Mouse (Mus musculus) hematopoietic stem cell, adult 5-6 weeks (primary cell): ENCODE data around the gene Nek10. TPM values are rescaled to one million over a fixed set of nuclear protein-coding genes. Genes with fewer than 3 reads are reported as not detected.
A peak's percentile ranks its signal among the peaks of the same experiment; 100 is the strongest.
"Not testable (repeated sequence)": the region's sequence is repeated elsewhere in the genome, so short reads cannot be mapped to it uniquely, and the experiment has no call there.

Experiments used
- ATAC-seq, 2 experiments: fragments of 125-278 bp in 1 of 2; replicated peaks in 1 of 2; 2 replicates each; pipeline ENCODE4 v1.8.0; 2016 to 2017; ENCODE audit warnings: inconsistent platforms in 2 of 2, mild to moderate bottlenecking in 2 of 2, moderate number of reproducible peaks in 2 of 2, low read depth in 1 of 2, moderate TSS enrichment in 1 of 2; ENCODE audit not compliant: low FRiP score in 2 of 2, poor library complexity in 2 of 2, severe bottlenecking in 2 of 2, insufficient read depth in 1 of 2, low TSS enrichment in 1 of 2
- total RNA-seq: library from RNA; stranded (forward); fragments of 172-1452, 232-1000 nt; gene quantifications from 2 replicates; pipeline ENCODE4 v1.2.3, GENCODE M21; 2017

Gene Nek10
- total RNA-seq, 1 experiment from 2014 or later: not detected

GRCm38 (mm10) chr14:14951808-14952207, 148.6 kb downstream of the Nek10 start:
- ATAC-seq: no peak

DNA sequence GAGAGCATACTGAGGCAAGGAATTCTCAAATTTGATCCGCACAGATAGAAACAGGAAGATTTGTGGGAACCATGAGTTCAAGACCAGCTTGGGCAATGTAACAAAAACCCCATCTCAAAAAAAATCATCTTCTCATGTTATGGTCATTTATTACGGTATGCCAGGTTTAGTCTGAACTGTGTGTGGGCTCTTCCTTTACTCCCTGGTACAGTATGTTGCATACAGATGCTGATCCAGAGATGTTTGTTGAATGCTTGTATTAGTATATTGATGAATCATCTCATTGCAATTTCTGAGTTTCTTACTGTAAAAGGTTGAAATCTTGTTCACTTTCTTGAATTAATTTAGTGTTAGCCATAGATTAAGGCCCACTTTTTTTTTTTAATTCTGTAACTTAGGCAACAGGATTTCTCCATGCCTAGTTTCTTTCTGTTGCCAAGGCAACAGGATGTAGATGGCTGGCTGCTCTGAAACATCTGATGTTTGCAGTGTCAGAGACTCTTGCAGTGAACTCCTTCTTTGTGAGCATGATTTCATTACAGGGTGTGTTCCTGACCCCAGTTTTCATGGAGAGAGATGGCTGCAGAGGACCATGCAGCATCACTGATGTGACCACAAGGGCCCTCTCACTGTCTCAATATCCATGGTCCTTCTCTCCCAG, 156.7 kb downstream of the Nek10 start:
- no peak for ATAC-seq

- ATAC-seq: no peak
Measured at GRCm38 (mm10) chr14:14960441-14960988, 157.3 kb downstream of the Nek10 start.

DNA sequence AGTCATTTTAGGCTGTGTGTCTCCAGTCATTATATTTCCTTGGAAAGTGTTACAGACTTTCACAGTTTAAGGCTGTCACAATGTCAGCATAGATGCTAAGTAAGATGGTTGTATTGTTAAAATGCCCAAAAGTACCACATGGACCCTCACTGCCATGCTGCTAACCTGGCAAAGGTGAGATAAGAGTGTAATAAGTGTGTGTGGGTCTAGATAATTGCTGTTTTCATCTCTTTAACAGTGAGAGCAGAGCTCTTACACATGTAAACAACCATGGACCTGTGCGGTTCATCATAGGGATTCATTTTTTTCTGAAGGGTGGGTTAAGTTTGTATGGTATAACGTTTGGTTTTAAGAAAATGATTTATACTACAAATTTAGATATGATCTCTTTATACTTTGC, 167.4 kb downstream of the Nek10 start:
- no peak for ATAC-seq

GRCm38 (mm10) chr14:14971056-14971455, 167.8 kb downstream of the Nek10 start:
- ATAC-seq: peak; percentile 97

GRCm38 (mm10) chr14:14974156-14974555, 170.9 kb downstream of the Nek10 start:
- no peak for ATAC-seq

DNA sequence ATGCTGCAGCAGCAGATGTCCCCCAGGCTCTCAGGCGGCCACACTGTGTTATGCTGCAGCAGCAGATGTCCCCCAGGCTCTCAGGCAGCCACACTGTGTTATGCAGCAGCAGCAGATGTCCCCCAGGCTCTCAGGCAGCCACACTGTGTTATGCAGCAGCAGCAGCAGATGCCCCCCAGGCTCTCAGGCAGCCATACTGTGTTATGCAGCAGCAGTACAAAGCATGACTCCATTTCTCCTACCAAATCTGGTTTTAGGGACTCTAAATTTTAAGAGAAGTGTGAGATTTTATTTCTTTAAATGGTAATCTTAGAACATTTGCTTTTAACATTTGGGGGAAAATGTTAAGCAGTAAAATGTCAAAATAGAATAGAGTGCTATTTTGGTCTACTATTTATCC, 180.9 kb downstream of the Nek10 start:
- ATAC-seq: not testable (repeated sequence)

DNA sequence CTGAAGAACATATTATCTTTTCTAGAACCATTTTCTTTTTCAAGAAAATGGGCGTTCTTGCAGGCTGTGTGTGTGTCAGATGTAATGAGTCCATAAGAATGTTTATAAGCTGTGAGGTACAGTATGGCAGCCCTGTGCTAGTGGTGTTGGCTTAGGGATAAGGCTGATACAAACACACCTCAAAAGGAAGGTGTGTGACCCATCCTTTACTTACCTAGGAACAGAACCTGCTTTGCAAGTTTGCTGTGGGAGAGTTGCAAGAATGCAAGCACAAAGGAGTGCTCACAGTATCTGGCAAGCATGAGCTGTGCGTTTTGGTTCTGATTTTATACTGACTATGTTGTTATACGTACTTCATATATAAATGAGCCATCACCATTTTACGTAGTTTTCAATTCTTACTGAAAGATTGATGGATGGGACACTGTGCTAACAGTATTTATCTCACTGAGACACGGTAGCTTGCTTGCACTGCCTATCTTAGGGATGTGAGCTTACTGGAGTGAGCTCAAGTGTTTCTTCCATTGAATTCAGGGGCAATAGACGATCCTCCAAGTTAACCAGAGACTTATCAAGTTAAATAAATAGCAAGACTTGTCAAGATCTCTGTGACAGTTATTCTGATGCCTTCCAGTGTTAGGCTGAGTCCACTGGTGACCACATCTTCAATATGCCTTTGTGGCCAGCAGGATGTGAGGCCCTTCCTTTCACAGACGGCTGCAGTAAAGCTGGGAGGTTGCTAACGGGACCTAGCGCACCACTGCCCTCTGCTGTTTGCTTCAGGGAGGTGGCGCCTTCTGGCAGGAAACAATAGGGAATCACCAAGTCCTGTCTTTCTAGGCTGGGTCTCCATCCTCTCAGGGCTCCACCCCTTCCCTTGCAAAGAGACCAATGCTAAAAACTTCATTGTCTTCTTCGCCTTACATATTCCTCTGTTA, 181.8 kb downstream of the Nek10 start:
- ATAC-seq: peak; percentile 94 to 99

DNA sequence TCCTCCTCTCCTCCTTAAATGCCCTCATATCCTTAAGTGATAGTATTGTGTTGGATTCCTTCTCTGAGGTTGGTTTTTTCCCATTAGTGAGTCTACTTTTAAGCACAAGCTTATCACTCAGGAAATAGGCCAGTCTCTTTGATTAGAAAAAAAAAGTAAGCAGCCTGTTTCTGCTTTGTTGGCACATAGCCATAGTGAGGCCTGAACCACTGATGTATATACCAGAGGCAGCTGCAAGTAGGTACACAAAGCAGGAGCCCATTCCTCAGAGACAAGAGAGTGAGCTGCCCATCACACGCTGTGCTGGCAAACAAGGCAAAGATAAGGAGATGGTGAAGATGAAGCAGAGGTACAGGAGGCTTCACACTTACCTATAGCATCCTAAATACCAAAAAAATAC, 184.2 kb downstream of the Nek10 start:
- no peak for ATAC-seq

DNA sequence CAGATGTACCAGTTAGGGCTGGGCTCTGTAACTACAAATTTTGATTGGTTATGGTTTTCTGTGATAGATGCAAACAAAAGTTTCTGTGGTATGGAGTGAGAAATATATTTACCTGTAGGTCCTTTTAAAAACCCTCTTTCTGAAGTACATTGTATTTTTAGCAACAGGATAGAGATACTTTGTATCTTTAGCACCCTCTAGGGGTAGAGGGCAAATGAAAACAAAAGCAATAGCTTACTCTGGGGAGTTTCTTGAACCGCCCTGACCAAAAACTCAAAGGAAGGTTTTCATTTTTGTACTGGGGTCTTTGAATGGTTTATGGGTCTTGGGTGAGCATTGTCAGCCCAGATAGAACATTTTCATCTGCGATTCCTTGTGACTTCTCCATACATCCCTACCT, 188.4 kb downstream of the Nek10 start:
- ATAC-seq: no peak

GRCm38 (mm10) chr14:15011408-15011807, 208.2 kb downstream of the Nek10 start:
- ATAC-seq: no peak

DNA sequence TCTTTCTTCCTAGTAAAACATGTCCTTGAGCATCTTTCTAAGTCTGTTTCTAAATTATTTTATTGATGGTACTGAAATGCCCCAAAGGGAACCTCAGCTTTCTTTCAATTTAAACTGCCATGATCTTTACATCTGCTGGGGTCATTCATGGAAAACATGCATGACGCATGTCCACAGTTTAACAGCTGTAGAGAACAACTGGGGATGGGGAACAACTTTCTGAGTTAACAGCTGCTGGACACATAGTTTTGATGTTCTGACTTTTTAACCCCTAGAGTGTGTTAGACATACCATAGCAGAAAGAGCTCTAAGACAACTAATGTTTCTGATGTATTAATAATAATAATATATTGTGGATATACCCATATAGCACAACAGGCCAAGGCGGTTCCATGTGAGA, 211.6 kb downstream of the Nek10 start:
- ATAC-seq: no peak

GRCm38 (mm10) chr14:15030626-15031025, 227.4 kb downstream of the Nek10 start:
- ATAC-seq: not testable (repeated sequence)

GRCm38 (mm10) chr14:15034638-15035037, 231.4 kb downstream of the Nek10 start:
- ATAC-seq: not testable (repeated sequence)

GRCm38 (mm10) chr14:15048186-15048585, 245.0 kb downstream of the Nek10 start:
- ATAC-seq: no peak

DNA sequence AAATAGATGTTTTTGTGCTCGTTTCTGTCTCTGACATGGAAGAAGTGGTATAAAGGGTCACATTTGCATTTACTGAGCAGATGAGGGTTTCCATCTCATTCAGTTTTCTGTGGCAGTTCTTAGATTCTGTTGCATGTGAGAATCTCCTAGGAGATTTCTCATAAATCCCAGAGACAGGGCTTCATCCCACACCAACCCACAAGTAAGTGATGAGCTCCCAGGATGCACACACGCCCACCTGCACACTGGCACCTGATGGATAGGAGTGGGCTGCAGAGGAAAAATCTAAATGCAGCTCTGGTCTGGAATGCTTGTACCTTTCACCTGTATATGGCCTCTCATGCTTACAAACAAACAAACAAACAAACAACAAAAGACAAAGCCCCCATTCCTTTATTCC, 258.3 kb downstream of the Nek10 start:
- ATAC-seq: no peak
